Mouse (Mus musculus): ENCODE results near the gene Phc2.

DNA sequence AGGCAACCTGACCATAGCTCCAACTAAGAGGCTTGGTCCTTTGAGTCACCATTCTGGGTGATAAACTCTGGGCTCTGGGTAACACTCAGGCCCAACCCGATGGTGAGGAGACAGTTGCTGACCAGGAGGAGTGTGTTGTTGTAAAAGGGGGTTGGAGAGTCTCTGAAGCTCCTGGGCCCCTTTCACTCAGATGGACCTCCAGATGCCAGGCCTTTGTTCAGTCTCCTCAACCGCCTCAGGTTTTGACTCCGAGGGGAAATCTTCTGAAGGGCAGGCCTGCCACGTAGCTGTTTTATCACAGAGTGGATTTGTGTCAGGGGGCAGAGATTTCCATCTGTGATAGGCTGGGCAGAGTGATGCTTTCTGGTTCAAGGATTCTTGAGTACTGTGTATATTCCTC lies 61.8 kb downstream of the Phc2 start:
- TF ChIP-seq EP300 (IDR thresholded peaks at IDR 0.05; ENCODE audit: insufficient read depth, low read depth, low read length) (no peak), POLR2A (IDR thresholded peaks at IDR 0.05; ENCODE audit: insufficient read depth, low read depth, low read length) (no peak)
